Mouse (Mus musculus): ENCODE measurements around the gene Yju2. TPM values are rescaled to one million over a fixed set of nuclear protein-coding genes. Genes with fewer than 3 reads are reported as not detected.

Yju2 gene
- polyA plus RNA-seq, 1 experiment from 2014 or later = 24.2 TPM

GRCm38 (mm10) chr17:56010255-56010654 lies 51.4 kb downstream of the Yju2 start:
- no peaks in the 10 kb centered on the region for H3K27me3 ChIP-seq (replicated peaks)
- H3K9ac ChIP-seq = peak overlapping the region; percentile 73
- peaks cover 24% of the 10 kb centered on the region for H3K4me1 ChIP-seq
- no peak overlapping the region for H3K27ac ChIP-seq
- H3K36me3 ChIP-seq = peaks cover 39% of the 10 kb centered on the region
- H3K4me3 ChIP-seq = peak overlapping the region; percentile 68
- no peak for ATAC-seq (ENCODE audit: low FRiP score, low read depth)
- peak overlapping the region; percentile 93 for H3K4me2 ChIP-seq (replicated peaks)
- no peaks in the 10 kb centered on the region for H3K9me3 ChIP-seq
- WGBS = 72% methylated on average over 14 of the region's 14 CpGs

GRCm38 (mm10) chr17:56010681-56011080 lies 51.8 kb downstream of the Yju2 start:
- no peak overlapping the region for H3K27ac ChIP-seq
- peak overlapping the region; percentile 73 for H3K9ac ChIP-seq
- 0 out of 2 replicates have a peak overlapping the region, but pooled peaks have one; percentile 68 for H3K4me3 ChIP-seq

GRCm38 (mm10) chr17:56011441-56011840 lies 52.5 kb downstream of the Yju2 start:
- Histone ChIP-seq H3K27ac (no peak overlapping the region), H3K4me2 (replicated peaks) (peak overlapping the region; percentile 93), H3K36me3 (peaks cover 51% of the 10 kb centered on the region), H3K9ac (peak overlapping the region; percentile 5; the same call in 1 of the 2 replicates), H3K4me3 (no peak overlapping the region), H3K27me3 (replicated peaks) (no peaks in the 10 kb centered on the region), H3K9me3 (no peaks in the 10 kb centered on the region), H3K4me1 (peaks cover 24% of the 10 kb centered on the region)
- no peak for ATAC-seq (ENCODE audit: low FRiP score, low read depth)
- WGBS = 87% methylated on average over 7 of the region's 7 CpGs

More at GRCm38 (mm10) chr17:56010681-56011080, 51.8 kb downstream of the Yju2 start:
- WGBS = 10% methylated on average over 9 of the region's 9 CpGs
- Histone ChIP-seq H3K27me3 (replicated peaks) (no peaks in the 10 kb centered on the region), H3K4me2 (replicated peaks) (peak overlapping the region; percentile 93), H3K36me3 (peaks cover 43% of the 10 kb centered on the region), H3K4me1 (peaks cover 24% of the 10 kb centered on the region), H3K9me3 (no peaks in the 10 kb centered on the region)
- ATAC-seq (ENCODE audit: low FRiP score, low read depth) = no peak

GRCm38 (mm10) chr17:56015293-56015692 lies 56.4 kb downstream of the Yju2 start:
- Histone ChIP-seq H3K27ac (no peak overlapping the region), H3K4me1 (peaks cover 12% of the 10 kb centered on the region), H3K9ac (no peak overlapping the region), H3K36me3 (peaks cover 87% of the 10 kb centered on the region), H3K4me2 (replicated peaks) (no peak overlapping the region), H3K27me3 (replicated peaks) (no peaks in the 10 kb centered on the region), H3K4me3 (no peak overlapping the region), H3K9me3 (no peaks in the 10 kb centered on the region)
- ATAC-seq (ENCODE audit: low FRiP score, low read depth) = no peak
- 96% methylated on average over 9 of the region's 9 CpGs for WGBS

- H3K4me3 ChIP-seq = no peak overlapping the region
- no peak overlapping the region for H3K4me2 ChIP-seq (replicated peaks)
- H3K27ac ChIP-seq = no peak overlapping the region
- H3K4me1 ChIP-seq = peaks cover 1% of the 10 kb centered on the region; the same call in 1 of the 2 replicates
- no peak for ATAC-seq (ENCODE audit: low FRiP score, low read depth)
- WGBS = 84% methylated on average over 8 of the region's 8 CpGs
- H3K9ac ChIP-seq = no peak overlapping the region
- no peaks in the 10 kb centered on the region for H3K9me3 ChIP-seq
- H3K36me3 ChIP-seq = peaks cover 82% of the 10 kb centered on the region
- no peaks in the 10 kb centered on the region for H3K27me3 ChIP-seq (replicated peaks)
Measured at GRCm38 (mm10) chr17:56016382-56016781, 57.5 kb downstream of the Yju2 start.

- Histone ChIP-seq H3K9me3 (no peaks in the 10 kb centered on the region), H3K9ac (no peak overlapping the region), H3K4me2 (replicated peaks) (no peak overlapping the region), H3K27ac (no peak overlapping the region), H3K4me1 (no peaks in the 10 kb centered on the region), H3K4me3 (no peak overlapping the region), H3K36me3 (peaks cover 75% of the 10 kb centered on the region), H3K27me3 (replicated peaks) (no peaks in the 10 kb centered on the region)
- 84% methylated on average over 15 of the region's 15 CpGs for WGBS
- no peak for ATAC-seq (ENCODE audit: low FRiP score, low read depth)
Measured at GRCm38 (mm10) chr17:56016793-56017785, 58.2 kb downstream of the Yju2 start.

GRCm38 (mm10) chr17:56017848-56018247 lies 58.9 kb downstream of the Yju2 start:
- Histone ChIP-seq H3K36me3 (peaks cover 69% of the 10 kb centered on the region), H3K9ac (no peak overlapping the region), H3K4me2 (replicated peaks) (no peak overlapping the region), H3K9me3 (no peaks in the 10 kb centered on the region), H3K27ac (no peak overlapping the region), H3K4me1 (peaks cover 7% of the 10 kb centered on the region; the same call in 1 of the 2 replicates), H3K4me3 (no peak overlapping the region), H3K27me3 (replicated peaks) (no peaks in the 10 kb centered on the region)
- ATAC-seq (ENCODE audit: low FRiP score, low read depth) = no peak
- 90% methylated on average over 7 of the region's 7 CpGs for WGBS

Other genes starting within 250 kb of the Yju2 start
- gene Pot1b, start 246.5 kb upstream of the Yju2 start, polyA plus RNA-seq (2016; fragmentation: Nextera tagmentation; extraction: Ambion mirVana) = 10.4 and 12.2 TPM in 2 replicates
- gene Adgre4, start 209.1 kb upstream of the Yju2 start, polyA plus RNA-seq (2016; fragmentation: Nextera tagmentation; extraction: Ambion mirVana) = 0.17 TPM in 1 of 2 replicates, not detected in the other
- gene Zfp119a, start 80.2 kb upstream of the Yju2 start, polyA plus RNA-seq (2016; fragmentation: Nextera tagmentation; extraction: Ambion mirVana) = 9.8 and 10.0 TPM in 2 replicates
- gene Zfp959, start 67.0 kb upstream of the Yju2 start, polyA plus RNA-seq (2016; fragmentation: Nextera tagmentation; extraction: Ambion mirVana) = 12.8 and 17.0 TPM in 2 replicates
- gene Zfp119b, start 9.6 kb upstream of the Yju2 start, polyA plus RNA-seq (2016; fragmentation: Nextera tagmentation; extraction: Ambion mirVana) = 6.0 and 6.1 TPM in 2 replicates
- gene Ebi3, start 6.5 kb upstream of the Yju2 start, polyA plus RNA-seq (2016; fragmentation: Nextera tagmentation; extraction: Ambion mirVana) = 2.3 and 2.8 TPM in 2 replicates
- gene Shd, start 11.4 kb downstream of the Yju2 start, polyA plus RNA-seq (2016; fragmentation: Nextera tagmentation; extraction: Ambion mirVana) = 136 and 143 TPM in 2 replicates
- gene Fsd1, start 27.4 kb downstream of the Yju2 start, polyA plus RNA-seq (2016; fragmentation: Nextera tagmentation; extraction: Ambion mirVana) = 114 and 123 TPM in 2 replicates
- gene Stap2, start 46.5 kb downstream of the Yju2 start, polyA plus RNA-seq (2016; fragmentation: Nextera tagmentation; extraction: Ambion mirVana) = 5.9 and 7.2 TPM in 2 replicates
- 209 and 214 TPM in 2 replicates for gene Mpnd, start 46.6 kb downstream of the Yju2 start, polyA plus RNA-seq (2016; fragmentation: Nextera tagmentation; extraction: Ambion mirVana)
- 134 TPM in 2 replicates for gene Sh3gl1, start 77.5 kb downstream of the Yju2 start, polyA plus RNA-seq (2016; fragmentation: Nextera tagmentation; extraction: Ambion mirVana)
- 25.3 and 29.6 TPM in 2 replicates for gene Chaf1a, start 81.3 kb downstream of the Yju2 start, polyA plus RNA-seq (2016; fragmentation: Nextera tagmentation; extraction: Ambion mirVana)
- gene Ubxn6, start 115.9 kb downstream of the Yju2 start, polyA plus RNA-seq (2016; fragmentation: Nextera tagmentation; extraction: Ambion mirVana) = 61.0 and 63.8 TPM in 2 replicates
- gene Hdgfl2, start 120.5 kb downstream of the Yju2 start, polyA plus RNA-seq (2016; fragmentation: Nextera tagmentation; extraction: Ambion mirVana) = 166 and 173 TPM in 2 replicates
- gene Plin4, start 150.7 kb downstream of the Yju2 start, polyA plus RNA-seq (2016; fragmentation: Nextera tagmentation; extraction: Ambion mirVana) = 0.05 and 0.10 TPM in 2 replicates
- 0.30 and 0.38 TPM in 2 replicates for gene Plin5, start 158.5 kb downstream of the Yju2 start, polyA plus RNA-seq (2016; fragmentation: Nextera tagmentation; extraction: Ambion mirVana)
- gene Lrg1, start 162.9 kb downstream of the Yju2 start, polyA plus RNA-seq (2016; fragmentation: Nextera tagmentation; extraction: Ambion mirVana) = 0.14 TPM in 1 of 2 replicates, not detected in the other
- gene Sema6b, start 181.2 kb downstream of the Yju2 start, polyA plus RNA-seq (2016; fragmentation: Nextera tagmentation; extraction: Ambion mirVana) = 12.5 and 13.0 TPM in 2 replicates
- gene Tnfaip8l1, start 203.4 kb downstream of the Yju2 start, polyA plus RNA-seq (2016; fragmentation: Nextera tagmentation; extraction: Ambion mirVana) = 8.9 and 9.8 TPM in 2 replicates
- 65.5 and 65.9 TPM in 2 replicates for gene Mydgf, start 224.8 kb downstream of the Yju2 start, polyA plus RNA-seq (2016; fragmentation: Nextera tagmentation; extraction: Ambion mirVana)